Mouse (Mus musculus) cerebellum, adult 11 months (tissue): ENCODE data around the gene Gpsm2.

Experiments used
- DNase-seq: peaks from one replicate; pipeline ENCODE4 v3.0.0; 2022

Gene Gpsm2

GRCm38 (mm10) chr3:108722036-108722872 lies at the start of gene Gpsm2:
Gene Gpsm2, minus strand, starts transcription at chr3:108722309.
- DNase-seq, result peak; percentile 86

- peak; percentile 26 for DNase-seq
Measured at GRCm38 (mm10) chr3:108770725-108771368, 48.7 kb upstream of the Gpsm2 start.

- no peak for DNase-seq
Measured at GRCm38 (mm10) chr3:108769547-108769946, 47.4 kb upstream of the Gpsm2 start.

GRCm38 (mm10) chr3:108767416-108767815 lies 45.3 kb upstream of the Gpsm2 start:
- DNase-seq, result no peak

- no peak for DNase-seq
Measured at GRCm38 (mm10) chr3:108766943-108767342, 44.8 kb upstream of the Gpsm2 start.

- DNase-seq, result no peak
Measured at GRCm38 (mm10) chr3:108765476-108765875, 43.4 kb upstream of the Gpsm2 start.

GRCm38 (mm10) chr3:108764976-108765375 lies 42.9 kb upstream of the Gpsm2 start:
- no peak for DNase-seq

GRCm38 (mm10) chr3:108763691-108764090 lies 41.6 kb upstream of the Gpsm2 start:
- DNase-seq, result no peak

- DNase-seq, result no peak
Measured at GRCm38 (mm10) chr3:108762597-108763111, 40.5 kb upstream of the Gpsm2 start.

GRCm38 (mm10) chr3:108759566-108760420 lies 37.7 kb upstream of the Gpsm2 start:
- no peak for DNase-seq

- DNase-seq, result no peak
Measured at GRCm38 (mm10) chr3:108757570-108757969, 35.5 kb upstream of the Gpsm2 start.

GRCm38 (mm10) chr3:108756131-108756530 lies 34.0 kb upstream of the Gpsm2 start:
- DNase-seq, result no peak

GRCm38 (mm10) chr3:108755542-108755941 lies 33.4 kb upstream of the Gpsm2 start:
- no peak for DNase-seq

GRCm38 (mm10) chr3:108754541-108754940 lies 32.4 kb upstream of the Gpsm2 start:
- DNase-seq, result no peak

- no peak for DNase-seq
Measured at GRCm38 (mm10) chr3:108751691-108752090, 29.6 kb upstream of the Gpsm2 start.

- no peak for DNase-seq
Measured at GRCm38 (mm10) chr3:108751061-108751460, 29.0 kb upstream of the Gpsm2 start.

GRCm38 (mm10) chr3:108744060-108744459 lies 22.0 kb upstream of the Gpsm2 start:
- DNase-seq, result no peak

GRCm38 (mm10) chr3:108739045-108739708 lies 17.1 kb upstream of the Gpsm2 start, which contains the start of gene Aknad1:
Gene Aknad1, plus strand, starts transcription at chr3:108739658.
- DNase-seq, result no peak

- no peak for DNase-seq
Measured at GRCm38 (mm10) chr3:108737761-108738160, 15.7 kb upstream of the Gpsm2 start.

GRCm38 (mm10) chr3:108730316-108730715 lies 8.2 kb upstream of the Gpsm2 start:
- DNase-seq, result no peak

GRCm38 (mm10) chr3:108727776-108728175 lies 5.7 kb upstream of the Gpsm2 start:
- no peak for DNase-seq

- no peak for DNase-seq
Measured at GRCm38 (mm10) chr3:108727344-108727743, 5.2 kb upstream of the Gpsm2 start.
